Mouse (Mus musculus) hindbrain, embryonic 10.5 days (tissue): Measurements from ENCODE around the gene Pmm1. TPM values are rescaled to one million over a fixed set of nuclear protein-coding genes. Genes with fewer than 3 reads are reported as not detected.

Experiments used
- DNase-seq: peaks from one replicate; pipeline ENCODE4 v3.0.0-alpha.2; 2017; ENCODE audit warnings: low spot score
- H3K27ac ChIP-seq: fragments of 300-500 bp; sonication (generic); 2 replicates; pipeline ENCODE4 v1.5.1; 2016; ENCODE audit warnings: mild to moderate bottlenecking, moderate library complexity
- H3K27me3 ChIP-seq: fragments of 300-500 bp; sonication (generic); 2 replicates; pipeline ENCODE4 v1.6.1; 2016; ENCODE audit warnings: mild to moderate bottlenecking; ENCODE audit not compliant: poor library complexity, insufficient read depth, severe bottlenecking
- H3K36me3 ChIP-seq: fragments of 300-500 bp; sonication (generic); 2 replicates; pipeline ENCODE4 v1.6.1; 2016; ENCODE audit warnings: mild to moderate bottlenecking, moderate library complexity
- H3K4me1 ChIP-seq: fragments of 300-500 bp; sonication (generic); replicated peaks from 2 replicates; pipeline ENCODE4 v1.6.1; 2016; ENCODE audit warnings: mild to moderate bottlenecking
- H3K4me3 ChIP-seq: fragments of 300-500 bp; sonication (generic); 2 replicates; pipeline ENCODE4 v1.5.1; 2016; ENCODE audit warnings: mild to moderate bottlenecking, moderate library complexity
- H3K9me3 ChIP-seq: fragments of 300-500 bp; sonication (generic); 2 replicates; pipeline ENCODE4 v1.6.1; 2016; ENCODE audit warnings: mild to moderate bottlenecking, moderate library complexity
- WGBS: fragments of 180-500 bp; shearing (Covaris S2); methylation state at CpG from one replicate; pipeline ENCODE4 v1.1.7; 2016; 5-methylcytosine and 5-hydroxymethylcytosine counted together
- polyA plus RNA-seq: library from polyadenylated mRNA; unstranded; fragments of >200 nt; fragmentation: Nextera tagmentation; extraction: Ambion mirVana; gene quantifications from 2 replicates; pipeline ENCODE4 v1.2.1, GENCODE M21; 2016

The Pmm1 gene
- polyA plus RNA-seq, 1 experiment from 2014 or later: 37.3 TPM

DNA sequence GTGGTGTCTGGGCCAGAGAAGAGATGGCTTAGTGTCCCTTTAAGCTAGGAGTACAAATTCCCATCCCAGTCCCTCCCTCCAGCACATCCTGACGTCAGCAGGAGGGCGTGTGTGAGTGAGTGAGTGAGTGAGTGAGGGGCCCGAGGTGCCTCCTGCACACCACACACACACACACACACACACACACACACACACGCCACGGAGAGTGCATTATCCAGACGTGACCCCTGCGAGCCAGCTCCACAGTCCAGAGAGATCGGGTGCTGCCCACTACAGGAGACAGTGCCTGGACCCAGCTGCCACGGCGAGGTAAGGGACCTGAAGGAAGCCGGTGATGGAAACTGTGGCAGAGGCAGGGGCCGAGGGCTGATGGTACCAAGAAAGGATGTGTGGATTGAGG, 24.1 kb downstream of the Pmm1 start, which contains the start of gene Csdc2:
Gene Csdc2, plus strand, starts transcription at position 81 of the 400 bp plus-strand sequence.
- peak within 1 kb of the TSS; percentile 76 for H3K27ac ChIP-seq
- under 1% methylated on average over 12 of the region's 12 CpGs for WGBS
- DNase-seq: peak; percentile 62
- no peaks in the 10 kb centered on the region for H3K9me3 ChIP-seq
- H3K4me3 ChIP-seq: peak within 1 kb of the TSS; percentile 55
- no peaks in the 10 kb centered on the region for H3K36me3 ChIP-seq
- peaks cover 12% of the 10 kb centered on the region for H3K27me3 ChIP-seq
- peaks cover 40% of the 10 kb centered on the region for H3K4me1 ChIP-seq

DNA sequence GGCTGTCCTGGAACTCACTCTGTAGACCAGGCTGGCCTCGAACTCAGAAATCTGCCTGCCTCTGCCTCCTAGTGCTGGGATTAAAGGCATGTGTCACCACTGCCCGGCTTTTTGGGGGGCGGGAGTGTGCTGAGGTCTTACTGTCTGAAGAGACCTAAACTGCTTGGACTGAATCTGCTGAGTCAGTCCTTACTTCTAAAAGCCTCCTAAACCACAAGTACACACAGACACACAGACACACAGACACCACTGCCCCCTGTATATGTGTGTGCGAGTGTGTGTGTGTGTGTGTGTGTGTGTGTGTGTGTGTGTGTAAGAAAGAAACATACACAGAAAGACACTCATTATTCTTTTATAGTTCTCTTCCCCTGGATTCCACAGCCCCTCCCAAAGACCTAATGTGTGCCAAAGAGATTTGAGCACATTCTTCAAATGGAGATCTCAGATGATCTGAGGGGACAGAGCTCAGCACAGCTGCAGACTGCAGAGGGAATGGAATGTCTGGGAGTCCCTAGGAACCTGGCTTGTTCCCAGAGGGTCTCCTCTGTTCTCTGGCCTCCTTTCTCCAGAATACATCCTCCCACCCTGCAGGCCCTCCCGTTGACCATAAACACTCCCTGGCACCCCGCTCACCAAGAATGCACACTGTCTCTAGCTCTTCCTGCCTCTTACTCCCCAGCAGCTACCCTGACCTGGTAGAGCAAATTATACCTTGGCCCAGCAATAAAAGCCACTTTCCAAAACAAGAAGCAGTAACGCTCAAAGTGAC, 24.7 kb downstream of the Pmm1 start:
- Histone ChIP-seq H3K27me3 (peaks cover 12% of the 10 kb centered on the region), H3K9me3 (no peaks in the 10 kb centered on the region), H3K36me3 (no peaks in the 10 kb centered on the region), H3K4me3 (peak overlapping the region; percentile 55), H3K4me1 (peaks cover 40% of the 10 kb centered on the region), H3K27ac (peak overlapping the region; percentile 76)
- no peak for DNase-seq
- 63% methylated on average over 7 of the region's 7 CpGs for WGBS

DNA sequence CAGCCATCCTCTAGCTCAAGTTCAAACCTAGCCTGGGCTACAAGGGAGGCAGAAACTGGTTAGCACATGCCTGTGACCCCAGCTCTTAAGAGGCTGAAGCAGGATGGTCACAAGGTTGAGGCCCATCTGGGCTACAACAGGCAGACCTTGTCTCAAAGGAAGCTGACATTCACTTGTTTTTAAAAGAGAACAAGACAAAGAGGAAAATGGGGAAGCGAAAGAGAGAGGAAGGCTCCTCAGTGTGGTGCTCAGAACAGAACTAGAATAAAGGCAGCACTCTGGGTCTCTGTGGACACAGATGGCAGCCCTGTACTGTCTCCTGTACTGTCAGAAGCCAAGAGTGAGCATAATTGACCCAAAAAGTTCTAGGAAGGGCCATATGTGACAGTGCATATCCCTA, 26.7 kb downstream of the Pmm1 start:
- DNase-seq: no peak
- H3K27me3 ChIP-seq: peaks cover 12% of the 10 kb centered on the region
- 71% methylated on average over 1 of the region's 1 CpGs for WGBS
- H3K4me3 ChIP-seq: no peak overlapping the region
- H3K9me3 ChIP-seq: no peaks in the 10 kb centered on the region
- peaks cover 37% of the 10 kb centered on the region for H3K4me1 ChIP-seq
- no peaks in the 10 kb centered on the region for H3K36me3 ChIP-seq
- H3K27ac ChIP-seq: no peak overlapping the region

DNA sequence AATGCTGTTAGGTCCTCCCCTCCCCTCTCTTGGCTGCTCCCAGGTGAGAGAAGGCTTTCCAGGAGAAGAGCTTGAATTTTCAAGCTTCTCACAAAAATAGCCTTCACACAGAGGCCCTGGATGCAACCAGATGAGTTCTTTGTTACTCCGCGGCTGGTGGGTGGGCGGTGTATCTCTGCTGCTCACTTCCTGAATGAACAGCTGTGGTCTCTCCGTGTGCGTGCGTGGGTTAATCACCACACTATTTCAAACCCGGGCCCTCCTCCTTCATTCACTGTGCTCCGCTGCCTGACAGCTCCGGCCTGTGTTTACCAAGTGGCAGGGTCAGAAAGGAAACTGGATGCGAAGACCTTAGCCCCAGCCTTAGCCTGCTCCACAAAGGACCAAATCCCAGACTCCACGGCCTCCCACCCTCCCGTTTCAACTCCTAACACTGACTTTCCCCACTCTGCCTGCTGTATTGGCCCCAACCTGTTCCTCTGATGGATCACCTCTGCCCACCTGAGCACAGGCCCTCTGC, 27.7 kb downstream of the Pmm1 start:
- Histone ChIP-seq H3K9me3 (no peaks in the 10 kb centered on the region), H3K4me3 (no peak overlapping the region), H3K36me3 (no peaks in the 10 kb centered on the region), H3K27me3 (peaks cover 10% of the 10 kb centered on the region), H3K4me1 (peaks cover 28% of the 10 kb centered on the region), H3K27ac (peak overlapping the region; percentile 5; the same call in 1 of the 2 replicates)
- 41% methylated on average over 12 of the region's 12 CpGs for WGBS
- no peak for DNase-seq

DNA sequence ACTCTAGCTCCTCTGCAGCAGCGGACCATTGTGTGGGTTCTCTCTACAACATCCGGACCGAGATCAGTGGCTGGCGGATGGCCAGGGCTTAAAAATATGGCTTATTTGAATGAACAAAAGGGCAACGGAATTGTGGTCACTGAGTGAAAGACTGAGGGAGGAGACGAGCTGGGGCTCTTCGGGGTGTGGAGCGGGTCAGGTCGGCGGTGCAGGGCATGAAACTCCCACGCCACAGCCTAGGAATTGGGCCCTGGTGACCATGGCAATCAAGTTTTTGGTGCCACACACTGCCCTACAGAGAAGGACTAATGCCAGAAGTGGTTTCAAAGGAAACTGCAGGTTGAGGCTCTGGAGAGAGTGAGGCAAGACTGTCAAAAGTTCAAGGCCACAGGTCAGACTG, 32.5 kb downstream of the Pmm1 start:
- peaks cover 8% of the 10 kb centered on the region; the same call in 1 of the 2 replicates for H3K36me3 ChIP-seq
- no peak for DNase-seq
- H3K4me1 ChIP-seq: peaks cover 38% of the 10 kb centered on the region
- H3K27ac ChIP-seq: no peak overlapping the region
- 70% methylated on average over 11 of the region's 11 CpGs for WGBS
- H3K9me3 ChIP-seq: no peaks in the 10 kb centered on the region
- no peak overlapping the region for H3K4me3 ChIP-seq
- H3K27me3 ChIP-seq: no peaks in the 10 kb centered on the region; the same call in 1 of the 2 replicates

DNA sequence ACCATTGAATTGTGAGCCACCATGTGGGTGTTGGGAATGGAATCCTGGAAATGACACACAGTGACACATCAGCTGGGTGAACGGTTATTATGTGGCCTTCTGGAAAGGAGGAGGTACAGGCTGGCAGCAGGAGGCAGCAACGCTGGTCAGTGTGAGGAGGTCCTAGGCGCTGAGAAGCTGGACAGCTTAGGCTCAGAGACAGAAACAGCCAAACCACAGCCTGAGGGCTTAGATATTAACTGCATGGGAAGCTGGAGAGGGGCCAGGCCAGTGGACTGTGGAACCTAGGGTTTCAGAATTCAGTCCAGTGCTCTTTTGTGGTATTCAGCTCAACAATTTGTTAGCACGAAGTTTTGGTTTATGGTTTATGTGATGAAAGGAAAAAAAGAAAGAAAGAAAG, 33.0 kb downstream of the Pmm1 start:
- Histone ChIP-seq H3K27me3 (no peaks in the 10 kb centered on the region; the same call in 1 of the 2 replicates), H3K36me3 (peaks cover 11% of the 10 kb centered on the region; the same call in 1 of the 2 replicates), H3K27ac (peak overlapping the region; percentile 36; the same call in 1 of the 2 replicates), H3K4me1 (peaks cover 33% of the 10 kb centered on the region), H3K4me3 (no peak overlapping the region), H3K9me3 (no peaks in the 10 kb centered on the region)
- 69% methylated on average over 4 of the region's 4 CpGs for WGBS
- no peak for DNase-seq

DNA sequence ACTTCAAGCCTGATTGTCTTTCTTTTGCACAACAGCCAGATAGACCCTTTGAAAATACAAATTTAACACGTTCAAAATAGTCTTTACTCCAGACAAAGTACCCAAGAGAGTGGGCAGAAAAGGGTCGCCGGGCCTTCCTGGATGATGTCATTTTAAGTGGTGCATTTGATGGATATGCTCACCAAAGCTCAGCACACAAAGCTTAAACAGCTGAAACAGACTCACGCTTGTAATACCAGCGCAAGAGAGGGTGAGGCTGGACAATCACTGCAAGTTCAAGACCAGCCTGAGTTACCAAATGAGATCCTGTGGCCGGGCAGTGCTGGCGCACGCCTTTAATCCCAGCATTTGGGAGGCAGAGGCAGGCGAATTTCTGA, 34.3 kb downstream of the Pmm1 start:
- Histone ChIP-seq H3K4me1 (peaks cover 31% of the 10 kb centered on the region), H3K36me3 (peaks cover 22% of the 10 kb centered on the region), H3K27ac (peak overlapping the region; percentile 87), H3K4me3 (peak overlapping the region; percentile 80), H3K27me3 (no peaks in the 10 kb centered on the region; the same call in 1 of the 2 replicates), H3K9me3 (no peaks in the 10 kb centered on the region)
- no peak for DNase-seq
- WGBS: 34% methylated on average over 9 of the region's 9 CpGs

DNA sequence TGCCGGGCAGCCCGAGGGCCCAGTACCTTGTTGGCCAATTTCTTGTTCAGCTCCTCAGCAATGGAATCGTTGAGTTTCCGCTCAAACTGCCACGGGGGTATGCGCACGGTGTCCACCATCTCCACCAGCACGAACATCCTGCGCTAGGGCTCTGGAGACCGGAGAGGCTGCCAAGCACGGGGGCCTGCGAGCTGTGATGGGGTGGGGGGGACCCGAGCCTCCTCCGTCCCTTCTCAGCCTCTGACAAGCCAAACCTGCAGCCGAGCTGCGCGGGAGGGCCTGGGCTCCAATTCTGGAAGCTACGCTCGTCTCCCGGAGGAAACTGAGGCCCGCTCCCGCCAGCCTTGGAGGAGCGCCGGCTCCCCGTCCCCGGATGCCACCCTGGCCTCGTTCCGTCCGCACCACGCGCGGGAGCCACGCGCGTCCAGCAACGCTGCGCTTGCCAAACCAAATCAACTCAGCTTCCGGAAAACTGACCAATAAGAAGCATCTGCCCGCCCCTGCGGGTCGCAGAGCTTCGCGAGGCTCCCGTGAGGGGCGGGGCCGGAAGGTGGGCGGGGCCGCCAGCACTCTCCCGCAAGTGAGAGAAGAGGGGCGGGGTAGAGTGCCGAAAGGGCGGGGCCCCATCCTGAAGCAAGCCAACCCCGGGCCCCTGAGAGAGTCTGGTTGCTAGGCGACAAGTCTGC, 34.8 kb downstream of the Pmm1 start, which contains the start of gene Polr3h:
Gene Polr3h, minus strand, starts transcription at position 481 of the 686 bp plus-strand sequence.
- under 1% methylated on average over 54 of the region's 54 CpGs for WGBS
- no peaks in the 10 kb centered on the region; the same call in 1 of the 2 replicates for H3K27me3 ChIP-seq

DNA sequence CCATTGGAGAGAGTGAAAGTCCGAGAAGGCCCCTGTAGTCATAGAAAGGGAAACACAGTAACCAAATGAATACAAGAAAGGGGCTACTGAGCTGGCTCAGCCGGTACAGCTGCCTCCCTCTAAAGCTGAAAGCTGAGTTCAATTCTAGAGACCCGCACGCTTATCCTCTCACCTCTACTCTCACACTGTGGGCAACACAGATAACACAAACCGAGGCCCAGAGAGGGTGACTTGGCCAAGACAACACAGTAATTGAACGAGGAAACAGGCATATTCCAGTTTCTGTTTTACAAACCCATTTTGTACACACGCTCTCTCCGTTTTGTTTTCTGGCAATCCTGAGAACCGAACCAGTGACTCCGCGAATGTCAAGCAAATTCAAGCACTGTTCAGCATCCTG, 35.8 kb downstream of the Pmm1 start:
- Histone ChIP-seq H3K9me3 (no peaks in the 10 kb centered on the region), H3K27me3 (no peaks in the 10 kb centered on the region; the same call in 1 of the 2 replicates), H3K36me3 (peaks cover 26% of the 10 kb centered on the region), H3K27ac (no peak overlapping the region), H3K4me3 (peak overlapping the region; percentile 80), H3K4me1 (peaks cover 31% of the 10 kb centered on the region)
- no peak for DNase-seq
- 86% methylated on average over 11 of the region's 11 CpGs for WGBS

More for the DNA sequence above, 34.8 kb downstream of the Pmm1 start, which contains the start of gene Polr3h:
- H3K4me1 ChIP-seq: peaks cover 31% of the 10 kb centered on the region
- peak; percentile 98 for DNase-seq
- peaks cover 23% of the 10 kb centered on the region for H3K36me3 ChIP-seq
- H3K27ac ChIP-seq: peak within 1 kb of the TSS; percentile 87
- peak within 1 kb of the TSS; percentile 80 for H3K4me3 ChIP-seq
- H3K9me3 ChIP-seq: no peaks in the 10 kb centered on the region

DNA sequence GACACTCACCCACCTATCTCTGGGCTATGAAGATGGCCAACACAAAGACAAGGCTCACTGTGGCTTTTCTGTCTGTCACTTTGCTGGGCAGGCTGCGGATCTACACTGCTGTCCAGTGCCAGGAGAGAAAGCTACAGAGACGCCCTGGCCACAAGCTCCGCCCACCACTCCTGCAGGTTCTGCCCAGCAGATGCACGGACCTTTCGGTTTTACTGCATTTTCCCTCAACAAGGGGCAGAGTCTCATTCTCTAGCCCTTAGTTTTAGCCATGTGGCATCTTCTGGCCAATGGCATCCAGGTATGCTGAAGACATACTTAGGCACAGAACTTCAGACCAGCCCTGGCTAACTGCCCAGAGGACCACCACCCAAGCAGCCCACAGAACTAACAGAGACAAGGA, 39.5 kb downstream of the Pmm1 start:
- Histone ChIP-seq H3K4me1 (peaks cover 21% of the 10 kb centered on the region), H3K9me3 (no peaks in the 10 kb centered on the region), H3K4me3 (no peak overlapping the region), H3K27ac (no peak overlapping the region), H3K27me3 (no peaks in the 10 kb centered on the region), H3K36me3 (peaks cover 53% of the 10 kb centered on the region)
- no peak for DNase-seq
- 77% methylated on average over 5 of the region's 5 CpGs for WGBS

DNA sequence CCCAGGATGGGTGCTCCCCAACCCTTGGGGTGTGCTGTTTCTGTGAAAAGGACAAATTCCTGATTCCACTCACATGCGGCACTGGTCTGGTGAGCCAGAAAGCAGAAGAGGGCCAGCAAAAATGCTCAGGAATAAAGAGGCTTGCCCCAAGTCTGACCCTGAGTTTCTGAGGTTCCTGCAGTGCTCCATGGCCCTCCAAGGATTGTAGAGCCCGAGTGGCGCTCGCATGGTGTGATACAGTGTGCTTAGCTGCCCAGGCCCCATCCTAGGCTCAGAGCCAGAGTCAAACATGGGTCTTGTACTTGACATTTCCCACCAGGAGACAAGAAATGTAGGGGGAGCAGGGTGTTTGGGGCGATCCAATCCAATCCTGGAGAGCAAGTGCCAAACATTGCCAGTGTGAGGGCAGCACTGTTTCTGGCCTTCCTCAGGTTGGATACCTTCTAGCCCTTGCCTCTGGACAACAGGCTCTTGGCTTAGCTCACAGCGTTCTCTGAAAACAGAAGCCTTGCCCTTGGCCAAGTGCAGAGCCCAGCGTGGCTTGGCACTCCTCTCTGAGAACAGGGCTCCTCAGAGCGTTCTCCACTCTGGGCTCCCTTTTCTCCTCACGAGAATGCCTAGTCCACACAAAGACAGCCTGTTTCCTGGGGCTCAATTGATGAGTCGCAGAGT, 40.0 kb downstream of the Pmm1 start:
- no peak overlapping the region for H3K4me3 ChIP-seq
- H3K36me3 ChIP-seq: peaks cover 59% of the 10 kb centered on the region
- no peak for DNase-seq
- no peak overlapping the region for H3K27ac ChIP-seq
- peaks cover 16% of the 10 kb centered on the region for H3K4me1 ChIP-seq
- no peaks in the 10 kb centered on the region for H3K9me3 ChIP-seq
- H3K27me3 ChIP-seq: no peaks in the 10 kb centered on the region
- WGBS: 88% methylated on average over 10 of the region's 10 CpGs

DNA sequence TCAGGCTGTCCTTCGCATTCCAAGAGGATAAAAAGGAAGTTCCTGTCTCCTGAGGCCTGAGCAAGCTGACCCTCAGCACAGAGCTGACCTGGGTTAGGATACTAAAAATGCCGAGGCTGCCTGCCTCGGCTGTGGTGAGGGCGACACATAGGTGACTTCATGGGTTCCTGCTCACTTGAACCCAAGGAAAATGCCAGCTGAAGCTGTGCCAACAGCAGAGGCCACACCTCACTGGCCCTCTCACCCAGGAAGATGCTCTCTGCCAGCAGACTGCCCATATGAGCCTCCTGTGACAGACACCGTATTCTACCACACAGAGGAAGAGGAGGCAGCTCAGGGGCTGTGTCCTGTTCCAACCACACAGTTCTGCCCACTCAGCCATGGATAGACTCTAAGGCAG, 41.7 kb downstream of the Pmm1 start:
- 82% methylated on average over 5 of the region's 5 CpGs for WGBS
- no peaks in the 10 kb centered on the region; the same call in 1 of the 2 replicates for H3K4me1 ChIP-seq
- no peak overlapping the region for H3K27ac ChIP-seq
- H3K9me3 ChIP-seq: no peaks in the 10 kb centered on the region
- DNase-seq: no peak
- peaks cover 73% of the 10 kb centered on the region for H3K36me3 ChIP-seq
- H3K4me3 ChIP-seq: no peak overlapping the region
- H3K27me3 ChIP-seq: no peaks in the 10 kb centered on the region
